Mouse (Mus musculus) liver, postnatal 0 days (tissue): ENCODE data around the gene Tmprss13. TPM values are rescaled to one million over a fixed set of nuclear protein-coding genes. Genes with fewer than 3 reads are reported as not detected.

Experiments
- ATAC-seq: fragments of 200-750 bp; cut with Nextera tagmentation; 2 replicates; pipeline ENCODE4 v1.8.0; 2017; ENCODE audit warnings: mild to moderate bottlenecking, moderate library complexity
- DNase-seq: peaks from one replicate; pipeline ENCODE4 v3.0.0-alpha.2; 2016
- H3K27ac ChIP-seq: fragments of 300-500 bp; sonication (generic); 2 replicates; pipeline ENCODE4 v1.5.1; 2014; ENCODE audit warnings: antibody characterized with exemption, moderate library complexity, mild to moderate bottlenecking, low read depth
- H3K27me3 ChIP-seq: fragments of 300-500 bp; sonication (generic); 2 replicates; pipeline ENCODE4 v1.6.1; 2014; ENCODE audit warnings: low read length, control low read depth, mixed read lengths; ENCODE audit not compliant: insufficient read depth
- H3K36me3 ChIP-seq: fragments of 300-500 bp; sonication (generic); replicated peaks from 2 replicates; pipeline ENCODE4 v1.6.1; 2014; ENCODE audit warnings: mild to moderate bottlenecking, control low read depth, low read length, moderate library complexity, mixed read lengths; ENCODE audit not compliant: insufficient read depth
- H3K4me1 ChIP-seq: fragments of 300-500 bp; sonication (generic); 2 replicates; pipeline ENCODE4 v1.6.1; 2014; ENCODE audit warnings: antibody characterized with exemption, mild to moderate bottlenecking, control low read depth; ENCODE audit not compliant: insufficient read depth
- H3K4me2 ChIP-seq: fragments of 300-500 bp; sonication (generic); 2 replicates; pipeline ENCODE4 v1.6.1; 2014; ENCODE audit warnings: low read depth, mild to moderate bottlenecking, low read length, moderate library complexity, mixed read lengths
- H3K4me3 ChIP-seq: fragments of 300-500 bp; sonication (generic); 2 replicates; pipeline ENCODE4 v1.5.1; 2014; ENCODE audit warnings: low read depth, low read length
- H3K9ac ChIP-seq: fragments of 300-500 bp; sonication (generic); replicated peaks from 2 replicates; pipeline ENCODE4 v1.6.1; 2014; ENCODE audit warnings: mild to moderate bottlenecking, moderate library complexity
- H3K9me3 ChIP-seq: fragments of 300-500 bp; sonication (generic); 2 replicates; pipeline ENCODE4 v1.6.1; 2016; ENCODE audit warnings: mild to moderate bottlenecking, control low read depth, low read length, mixed read lengths
- CTCF ChIP-seq: sonication (generic); IDR thresholded peaks from 2 replicates; pipeline ENCODE4 v1.5.1; 2016; ENCODE audit warnings: antibody characterized with exemption, low read depth
- EP300 ChIP-seq: IDR thresholded peaks from 2 replicates; pipeline ENCODE4 v1.6.1; 2016; ENCODE audit warnings: antibody characterized with exemption, low read depth, mild to moderate bottlenecking
- WGBS: fragments of 180-500 bp; shearing (Covaris S2); extraction: QIAGEN DNeasy Blood & Tissue Kit; methylation state at CpG from one replicate; pipeline ENCODE4 v1.1.7; 2014; ENCODE audit not compliant: insufficient replicate concordance; 5-methylcytosine and 5-hydroxymethylcytosine counted together
- polyA plus RNA-seq: library from polyadenylated mRNA; unstranded; fragments of >200 nt; fragmentation: Nextera tagmentation; extraction: Ambion mirVana; gene quantifications from 2 replicates; pipeline ENCODE4 v1.2.1, GENCODE M21; 2015

Tmprss13 gene
- polyA plus RNA-seq, 1 experiment from 2014 or later, result not detected

DNA sequence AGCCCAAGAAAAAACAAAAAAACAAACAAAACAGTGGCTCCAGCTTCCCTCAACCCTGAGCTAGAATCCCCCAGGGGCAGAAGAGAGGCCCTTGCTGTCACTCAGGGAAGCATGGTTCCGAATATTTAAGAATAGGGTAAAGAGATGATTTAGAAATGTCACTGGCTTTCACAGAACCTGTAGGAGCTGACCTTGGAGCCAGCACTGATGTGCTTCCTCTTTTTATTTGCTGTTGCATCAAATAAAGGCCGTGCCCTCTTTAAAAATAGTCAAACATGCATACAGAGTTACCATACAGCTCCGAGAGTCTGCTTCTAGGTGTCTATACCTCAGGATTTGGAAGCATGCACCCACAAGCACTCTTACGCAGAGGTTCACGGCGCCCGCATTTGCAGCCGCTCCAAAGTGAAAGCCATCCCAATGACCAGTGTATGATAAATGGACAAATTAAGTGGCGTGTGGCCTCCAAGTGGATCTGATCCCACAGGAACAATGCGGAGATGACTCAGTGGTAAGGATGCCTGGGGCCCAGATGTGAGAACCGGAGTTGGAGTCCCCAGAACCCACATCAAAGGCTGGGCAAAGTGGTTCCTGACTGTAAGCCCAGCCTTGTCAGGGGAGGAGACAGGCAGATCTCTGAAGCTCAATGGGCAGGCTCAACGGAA, 12.0 kb upstream of the Tmprss13 start:
- no peak for ATAC-seq
- no peak for DNase-seq
- WGBS, result 76% methylated on average over 12 of the region's 12 CpGs
- Histone ChIP-seq H3K9me3 (no peaks in the 10 kb centered on the region), H3K4me3 (no peak overlapping the region), H3K9ac (no peak overlapping the region), H3K27ac (no peak overlapping the region), H3K4me1 (no peaks in the 10 kb centered on the region), H3K4me2 (no peak overlapping the region), H3K36me3 (no peaks in the 10 kb centered on the region), H3K27me3 (no peaks in the 10 kb centered on the region)
- TF ChIP-seq CTCF (no peak), EP300 (no peak)

GRCm38 (mm10) chr9:45308521-45308920, 10.4 kb upstream of the Tmprss13 start:
- H3K4me2 ChIP-seq, result no peak overlapping the region
- H3K27me3 ChIP-seq, result no peaks in the 10 kb centered on the region
- no peak for TF ChIP-seq CTCF
- no peak for TF ChIP-seq EP300
- no peaks in the 10 kb centered on the region for H3K9me3 ChIP-seq
- H3K9ac ChIP-seq, result no peak overlapping the region
- H3K4me1 ChIP-seq, result no peaks in the 10 kb centered on the region
- WGBS, result 76% methylated on average over 5 of the region's 5 CpGs
- H3K36me3 ChIP-seq, result no peaks in the 10 kb centered on the region
- no peak overlapping the region for H3K4me3 ChIP-seq
- ATAC-seq (no peak), DNase-seq (no peak)
- H3K27ac ChIP-seq, result no peak overlapping the region

- DNase-seq (no peak), ATAC-seq (no peak)
- Histone ChIP-seq H3K4me1 (no peaks in the 10 kb centered on the region), H3K4me2 (no peak overlapping the region), H3K36me3 (no peaks in the 10 kb centered on the region), H3K27ac (no peak overlapping the region), H3K27me3 (0 out of 2 replicates have a peak, but pooled peaks cover 4% of the 10 kb centered on the region), H3K9ac (no peak overlapping the region), H3K9me3 (no peaks in the 10 kb centered on the region), H3K4me3 (no peak overlapping the region)
- 71% methylated on average over 6 of the region's 6 CpGs for WGBS
- TF ChIP-seq EP300 (no peak), CTCF (no peak)
Measured at GRCm38 (mm10) chr9:45311858-45312257, 7.0 kb upstream of the Tmprss13 start.

DNA sequence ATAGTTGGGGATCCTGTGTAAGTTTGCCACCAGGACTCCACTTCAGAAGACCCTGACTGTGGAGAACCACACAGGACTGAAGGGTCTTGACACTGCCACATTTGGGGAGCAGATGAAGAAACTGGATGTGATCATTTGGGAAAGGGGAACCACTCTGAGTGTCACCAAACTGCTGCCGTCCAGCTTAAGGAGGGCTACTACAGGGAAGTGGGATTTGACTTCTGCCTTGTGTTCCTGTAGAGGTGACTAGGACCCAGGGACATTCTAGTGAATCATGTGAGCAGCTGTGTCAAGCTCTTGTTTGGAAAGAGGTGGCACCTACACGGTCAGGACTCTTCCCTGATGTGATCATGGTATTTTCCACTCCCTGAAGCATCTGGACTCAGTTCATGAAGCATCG, 5.0 kb upstream of the Tmprss13 start:
- no peak overlapping the region for H3K9ac ChIP-seq
- H3K4me2 ChIP-seq, result no peak overlapping the region
- TF ChIP-seq CTCF (no peak), EP300 (no peak)
- H3K36me3 ChIP-seq, result no peaks in the 10 kb centered on the region
- no peak for DNase-seq
- no peaks in the 10 kb centered on the region for H3K4me1 ChIP-seq
- 0 out of 2 replicates have a peak, but pooled peaks cover 12% of the 10 kb centered on the region for H3K27me3 ChIP-seq
- no peak for ATAC-seq
- no peak overlapping the region for H3K27ac ChIP-seq
- 43% methylated on average over 3 of the region's 3 CpGs for WGBS
- H3K4me3 ChIP-seq, result no peak overlapping the region
- no peaks in the 10 kb centered on the region for H3K9me3 ChIP-seq

DNA sequence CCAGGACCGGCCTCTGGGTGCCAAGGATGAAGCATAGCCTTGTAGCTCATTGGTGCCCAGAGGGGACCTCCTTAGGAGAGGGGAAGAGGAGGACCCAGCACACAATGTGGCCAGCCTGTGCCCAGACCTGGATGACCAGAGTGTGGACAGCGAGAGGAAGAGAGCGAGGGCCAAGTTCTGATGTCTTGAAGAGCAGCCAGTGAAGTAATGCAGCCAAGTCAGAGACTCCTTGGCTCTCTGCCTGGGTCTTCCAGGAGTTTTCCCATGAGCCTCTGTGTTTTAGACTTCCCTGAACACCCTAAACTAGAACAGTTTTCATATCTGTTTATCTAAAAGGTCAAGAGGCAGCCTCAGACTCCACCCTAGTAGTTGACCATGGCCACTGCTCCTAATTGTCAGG, 1.3 kb upstream of the Tmprss13 start:
- no peaks in the 10 kb centered on the region for H3K4me1 ChIP-seq
- no peaks in the 10 kb centered on the region for H3K36me3 ChIP-seq
- no peak for TF ChIP-seq EP300
- no peak for TF ChIP-seq CTCF
- H3K9ac ChIP-seq, result no peak overlapping the region
- H3K4me3 ChIP-seq, result no peak overlapping the region
- DNase-seq (no peak), ATAC-seq (no peak)
- 0 out of 2 replicates have a peak, but pooled peaks cover 13% of the 10 kb centered on the region for H3K27me3 ChIP-seq
- 82% methylated on average over 3 of the region's 3 CpGs for WGBS
- no peak overlapping the region for H3K27ac ChIP-seq
- no peak overlapping the region for H3K4me2 ChIP-seq
- no peaks in the 10 kb centered on the region for H3K9me3 ChIP-seq

- DNase-seq, result no peak
- no peak for ATAC-seq
- Histone ChIP-seq H3K27ac (no peak overlapping the region), H3K36me3 (no peaks in the 10 kb centered on the region), H3K9me3 (no peaks in the 10 kb centered on the region), H3K27me3 (0 out of 2 replicates have a peak, but pooled peaks cover 9% of the 10 kb centered on the region), H3K4me1 (no peaks in the 10 kb centered on the region), H3K9ac (no peak overlapping the region), H3K4me2 (no peak overlapping the region), H3K4me3 (no peak overlapping the region)
- WGBS, result 77% methylated on average over 6 of the region's 6 CpGs
- TF ChIP-seq CTCF, result no peak
- TF ChIP-seq EP300, result no peak
Measured at GRCm38 (mm10) chr9:45321465-45321864, 2.6 kb downstream of the Tmprss13 start.
